Mouse (Mus musculus) neural tube, embryonic 13.5 days (tissue): ENCODE measurements around the gene Kctd21. TPM values are rescaled to one million over a fixed set of nuclear protein-coding genes. Genes with fewer than 3 reads are reported as not detected.

Source experiments
- ATAC-seq: fragments of 200-750 bp; cut with Nextera tagmentation; 2 replicates; pipeline ENCODE4 v1.8.0; 2017; ENCODE audit warnings: low read depth, mild to moderate bottlenecking, moderate TSS enrichment, moderate library complexity
- H3K27ac ChIP-seq: fragments of 300-500 bp; sonication (generic); replicated peaks from 2 replicates; pipeline ENCODE4 v1.5.1; 2015; ENCODE audit warnings: moderate library complexity, mild to moderate bottlenecking, inconsistent platforms
- H3K27me3 ChIP-seq: fragments of 300-500 bp; sonication (generic); 2 replicates; pipeline ENCODE4 v1.6.1; 2015; ENCODE audit warnings: mild to moderate bottlenecking, inconsistent platforms
- H3K36me3 ChIP-seq: fragments of 300-500 bp; sonication (generic); 2 replicates; pipeline ENCODE4 v1.6.1; 2015; ENCODE audit warnings: mild to moderate bottlenecking, inconsistent platforms
- H3K4me1 ChIP-seq: fragments of 300-500 bp; sonication (generic); replicated peaks from 2 replicates; pipeline ENCODE4 v1.6.1; 2015; ENCODE audit warnings: inconsistent platforms
- H3K4me2 ChIP-seq: fragments of 300-500 bp; sonication (generic); 2 replicates; pipeline ENCODE4 v1.6.1; 2015; ENCODE audit warnings: inconsistent platforms, mild to moderate bottlenecking, moderate library complexity
- H3K4me3 ChIP-seq: fragments of 300-500 bp; sonication (generic); 2 replicates; pipeline ENCODE4 v1.5.1; 2015; ENCODE audit warnings: mild to moderate bottlenecking, inconsistent platforms
- H3K9ac ChIP-seq: fragments of 300-500 bp; sonication (generic); 2 replicates; pipeline ENCODE4 v1.6.1; 2015; ENCODE audit warnings: moderate library complexity, mild to moderate bottlenecking, inconsistent platforms
- H3K9me3 ChIP-seq: fragments of 300-500 bp; sonication (generic); 2 replicates; pipeline ENCODE4 v1.6.1; 2016; ENCODE audit warnings: inconsistent platforms
- WGBS: fragments of 180-500 bp; shearing (Covaris S2); methylation state at CpG from one replicate; pipeline ENCODE4 v1.1.7; 2015; 5-methylcytosine and 5-hydroxymethylcytosine counted together
- polyA plus RNA-seq: library from polyadenylated mRNA; unstranded; fragments of >200 nt; fragmentation: Nextera tagmentation; extraction: Ambion mirVana; gene quantifications from 2 replicates; pipeline ENCODE4 v1.2.1, GENCODE M21; 2015

The Kctd21 gene
- polyA plus RNA-seq, 1 experiment from 2014 or later, result 9.0 TPM

DNA sequence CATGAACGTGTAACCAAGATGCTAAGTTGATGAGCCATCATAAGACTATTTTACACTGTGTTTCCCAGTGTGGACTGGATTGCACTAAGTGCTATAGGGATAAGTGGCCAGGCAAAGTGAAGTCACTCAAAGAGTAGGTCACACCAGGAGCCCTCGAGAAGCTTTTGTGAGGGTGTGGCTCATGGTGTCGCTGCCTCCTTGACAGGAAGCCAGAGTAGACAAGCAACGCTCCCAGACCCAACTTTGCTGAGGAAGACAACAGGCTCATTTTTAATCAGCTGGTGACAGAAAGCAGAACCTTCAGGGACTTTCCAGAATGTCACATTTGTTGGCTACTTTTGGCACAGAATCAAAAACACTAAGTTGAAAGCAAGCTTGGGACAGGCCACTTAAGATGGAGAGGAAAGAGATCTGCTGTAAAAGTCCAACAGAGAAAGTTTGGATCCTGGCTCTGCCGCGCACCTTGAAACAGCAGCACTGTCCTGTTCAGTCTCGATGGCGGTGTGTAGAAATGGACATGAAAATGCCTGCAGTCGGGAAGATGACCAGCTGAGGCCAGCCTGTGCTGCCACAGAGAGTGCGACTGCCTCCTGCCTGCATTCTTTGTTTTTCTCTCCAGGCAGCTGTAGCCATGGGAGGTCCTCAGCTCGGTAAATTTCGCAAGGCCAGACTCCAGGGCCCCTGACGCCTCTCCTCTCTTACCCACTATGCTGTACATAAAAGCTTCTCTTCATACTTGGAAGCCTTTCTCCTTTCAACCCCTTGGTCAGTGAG lies 23.1 kb downstream of the Kctd21 start:
- H3K4me3 ChIP-seq, result no peak overlapping the region
- no peaks in the 10 kb centered on the region; the same call in 1 of the 2 replicates for H3K4me1 ChIP-seq
- no peak overlapping the region for H3K4me2 ChIP-seq
- H3K9me3 ChIP-seq, result no peaks in the 10 kb centered on the region
- H3K9ac ChIP-seq, result no peak overlapping the region
- no peak overlapping the region for H3K27ac ChIP-seq
- no peak for ATAC-seq
- WGBS, result 44% methylated on average over 13 of the region's 13 CpGs
- no peaks in the 10 kb centered on the region for H3K36me3 ChIP-seq
- no peaks in the 10 kb centered on the region for H3K27me3 ChIP-seq

DNA sequence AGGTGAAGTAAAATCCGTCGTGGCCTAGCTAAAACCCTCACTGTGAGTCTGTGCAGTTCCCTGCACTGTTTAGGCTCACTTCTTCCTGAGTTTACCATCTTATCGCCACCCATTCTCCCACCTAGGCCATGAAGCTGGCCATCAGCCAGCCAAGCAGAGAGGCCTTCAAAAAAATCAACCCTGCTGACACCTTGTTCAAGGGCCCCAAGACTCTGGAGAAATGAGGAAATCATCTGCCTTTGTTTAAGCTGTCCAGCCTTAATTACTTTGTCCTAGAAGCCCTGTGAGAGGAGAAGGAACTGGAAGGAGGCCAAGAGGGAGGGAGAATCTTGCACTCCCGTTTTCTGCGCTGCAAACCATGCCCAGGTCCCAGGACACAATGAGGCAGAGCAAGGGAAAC lies 24.1 kb downstream of the Kctd21 start:
- no peaks in the 10 kb centered on the region; the same call in 1 of the 2 replicates for H3K4me1 ChIP-seq
- H3K9ac ChIP-seq, result no peak overlapping the region
- H3K4me3 ChIP-seq, result no peak overlapping the region
- no peak overlapping the region for H3K27ac ChIP-seq
- no peak for ATAC-seq
- H3K4me2 ChIP-seq, result no peak overlapping the region
- H3K36me3 ChIP-seq, result no peaks in the 10 kb centered on the region
- 83% methylated on average over 5 of the region's 5 CpGs for WGBS
- H3K27me3 ChIP-seq, result no peaks in the 10 kb centered on the region
- H3K9me3 ChIP-seq, result no peaks in the 10 kb centered on the region

DNA sequence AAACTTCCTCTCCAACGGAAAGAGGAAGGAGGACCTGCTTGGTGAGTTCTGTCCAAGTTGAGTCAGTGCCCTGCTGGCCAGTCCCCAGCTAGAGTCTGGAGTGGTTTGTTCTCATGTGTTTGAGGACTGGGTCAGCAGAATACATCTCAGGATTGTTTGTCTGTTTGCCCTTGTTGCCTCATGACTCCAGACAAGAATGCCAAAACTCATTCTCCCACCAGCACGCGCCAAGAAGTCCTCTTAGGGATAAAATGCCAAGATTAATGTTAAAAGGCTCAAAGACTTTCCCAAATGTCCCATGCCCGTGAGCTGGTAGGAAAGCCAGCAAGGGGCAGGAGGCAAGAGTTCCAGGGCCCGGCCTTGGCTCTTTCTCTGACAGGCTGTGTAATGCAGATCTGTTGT lies 24.7 kb downstream of the Kctd21 start:
- Histone ChIP-seq H3K27me3 (no peaks in the 10 kb centered on the region), H3K27ac (no peak overlapping the region), H3K4me2 (no peak overlapping the region), H3K36me3 (no peaks in the 10 kb centered on the region), H3K9ac (no peak overlapping the region), H3K4me3 (no peak overlapping the region), H3K4me1 (no peaks in the 10 kb centered on the region; the same call in 1 of the 2 replicates), H3K9me3 (no peaks in the 10 kb centered on the region)
- WGBS, result 75% methylated on average over 5 of the region's 5 CpGs
- no peak for ATAC-seq

DNA sequence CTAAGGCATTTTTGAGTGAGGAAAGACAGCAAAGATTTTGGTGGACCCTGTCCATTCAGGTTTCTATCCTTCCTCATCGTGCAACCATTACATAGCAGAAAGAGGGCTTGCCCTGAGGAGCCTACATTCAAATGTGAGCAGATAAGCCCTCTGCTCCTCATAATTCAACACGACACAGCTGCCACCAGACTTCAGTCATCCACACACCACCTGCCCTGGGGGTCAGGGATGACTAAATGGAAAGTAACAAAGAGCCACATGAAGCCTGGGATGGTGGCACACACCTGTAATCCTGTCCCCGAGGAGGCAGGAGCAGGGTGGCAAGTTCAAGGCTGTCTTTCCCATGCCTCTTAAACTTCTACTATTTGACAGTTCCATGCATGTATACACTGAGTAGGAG lies 25.7 kb downstream of the Kctd21 start:
- no peak overlapping the region for H3K9ac ChIP-seq
- H3K27me3 ChIP-seq, result no peaks in the 10 kb centered on the region
- H3K4me1 ChIP-seq, result no peaks in the 10 kb centered on the region; the same call in 1 of the 2 replicates
- WGBS, result 77% methylated on average over 3 of the region's 3 CpGs
- H3K9me3 ChIP-seq, result no peaks in the 10 kb centered on the region
- H3K4me2 ChIP-seq, result no peak overlapping the region
- no peak overlapping the region for H3K27ac ChIP-seq
- no peak for ATAC-seq
- no peaks in the 10 kb centered on the region for H3K36me3 ChIP-seq
- no peak overlapping the region for H3K4me3 ChIP-seq

DNA sequence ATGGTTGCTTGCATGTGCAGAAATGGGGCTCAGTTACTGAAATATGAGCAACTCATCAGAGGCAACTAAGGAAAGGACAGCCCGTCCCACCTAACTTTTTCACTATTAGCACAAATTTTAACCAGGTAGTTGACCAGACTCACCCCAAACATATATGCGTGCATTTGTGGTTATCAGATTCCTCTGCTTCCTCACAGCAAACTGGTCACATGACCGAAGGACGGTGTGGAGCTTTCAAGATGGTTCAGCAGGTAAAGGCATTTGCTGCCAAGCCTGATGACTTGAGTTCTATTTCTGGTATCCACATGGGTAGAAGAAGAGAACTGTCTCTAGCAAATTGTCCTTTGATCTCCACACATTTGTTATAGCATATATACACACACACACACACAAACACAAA lies 26.2 kb downstream of the Kctd21 start:
- Histone ChIP-seq H3K4me2 (no peak overlapping the region), H3K9ac (no peak overlapping the region), H3K36me3 (no peaks in the 10 kb centered on the region), H3K4me1 (no peaks in the 10 kb centered on the region; the same call in 1 of the 2 replicates), H3K4me3 (no peak overlapping the region), H3K9me3 (no peaks in the 10 kb centered on the region), H3K27ac (no peak overlapping the region), H3K27me3 (no peaks in the 10 kb centered on the region)
- 93% methylated on average over 4 of the region's 4 CpGs for WGBS
- ATAC-seq, result no peak

DNA sequence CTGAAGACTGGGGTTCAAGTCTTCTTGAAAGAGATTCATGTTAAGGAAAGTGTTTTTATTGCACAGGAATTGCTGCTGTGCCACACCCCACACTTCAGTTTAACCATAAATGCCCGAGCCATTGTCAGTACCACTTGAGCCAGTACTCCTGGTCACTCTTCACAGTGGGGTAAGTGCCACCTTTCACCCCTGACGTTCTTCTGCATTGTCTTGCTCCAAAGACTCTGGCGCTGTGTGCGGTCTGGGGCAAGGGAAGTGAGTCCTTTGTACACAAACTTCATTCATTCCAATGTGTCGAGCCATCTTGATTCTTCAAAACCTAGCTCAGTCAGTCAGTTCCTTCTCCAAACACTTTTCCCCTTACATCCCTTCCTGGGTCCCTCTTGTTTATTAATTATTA lies 28.0 kb downstream of the Kctd21 start:
- WGBS, result 51% methylated on average over 5 of the region's 5 CpGs
- Histone ChIP-seq H3K4me2 (no peak overlapping the region), H3K9ac (no peak overlapping the region), H3K27ac (no peak overlapping the region), H3K9me3 (no peaks in the 10 kb centered on the region), H3K4me1 (no peaks in the 10 kb centered on the region; the same call in 1 of the 2 replicates), H3K4me3 (no peak overlapping the region), H3K36me3 (no peaks in the 10 kb centered on the region), H3K27me3 (no peaks in the 10 kb centered on the region)
- ATAC-seq, result no peak

DNA sequence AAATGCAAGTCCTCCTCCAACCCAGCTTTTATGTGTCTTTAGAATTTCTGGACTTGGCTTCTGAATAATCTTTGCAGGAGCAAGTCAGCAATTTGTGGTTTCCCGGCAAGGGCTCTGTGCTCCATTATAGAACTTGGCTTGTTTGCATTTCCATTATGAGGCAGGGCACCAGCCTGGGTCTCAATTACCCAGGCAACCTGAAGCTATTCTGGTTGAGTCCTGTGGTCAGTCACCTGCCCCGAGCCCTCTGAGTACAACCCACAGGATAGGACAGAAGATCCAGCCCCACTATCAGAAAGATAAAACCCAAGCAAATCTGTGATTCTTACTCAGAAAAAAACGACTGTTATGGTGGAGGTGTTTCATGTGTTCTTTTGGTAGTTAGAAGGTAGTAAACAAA lies 28.8 kb downstream of the Kctd21 start:
- Histone ChIP-seq H3K27me3 (no peaks in the 10 kb centered on the region), H3K9me3 (no peaks in the 10 kb centered on the region), H3K27ac (no peak overlapping the region), H3K4me1 (no peaks in the 10 kb centered on the region), H3K4me2 (no peak overlapping the region), H3K36me3 (no peaks in the 10 kb centered on the region), H3K4me3 (no peak overlapping the region), H3K9ac (no peak overlapping the region)
- 48% methylated on average over 3 of the region's 3 CpGs for WGBS
- no peak for ATAC-seq

DNA sequence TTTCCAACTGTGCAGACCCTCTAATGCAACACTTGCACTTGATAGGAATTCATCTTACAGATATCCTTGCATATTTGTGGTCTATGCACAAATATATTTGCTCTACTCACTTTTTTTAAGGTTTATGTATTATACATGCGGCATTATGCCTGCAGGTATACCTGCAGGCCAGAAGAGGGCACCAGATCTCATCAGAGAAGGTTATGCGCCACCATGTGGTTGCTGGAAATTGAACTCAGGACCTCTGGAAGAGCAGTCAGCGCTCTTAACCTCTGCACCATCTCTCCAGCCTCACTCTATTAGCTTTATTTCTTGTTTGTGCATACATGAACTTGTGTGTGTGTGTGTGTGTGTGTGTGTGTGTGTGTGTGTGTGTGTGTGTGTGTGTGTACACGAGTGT lies 29.3 kb downstream of the Kctd21 start:
- H3K4me3 ChIP-seq, result no peak overlapping the region
- H3K9me3 ChIP-seq, result no peaks in the 10 kb centered on the region
- WGBS, result 27% methylated on average over 4 of the region's 4 CpGs
- no peak overlapping the region for H3K9ac ChIP-seq
- H3K4me2 ChIP-seq, result no peak overlapping the region
- H3K27me3 ChIP-seq, result no peaks in the 10 kb centered on the region
- no peak for ATAC-seq
- no peak overlapping the region for H3K27ac ChIP-seq
- no peaks in the 10 kb centered on the region for H3K4me1 ChIP-seq
- H3K36me3 ChIP-seq, result no peaks in the 10 kb centered on the region

DNA sequence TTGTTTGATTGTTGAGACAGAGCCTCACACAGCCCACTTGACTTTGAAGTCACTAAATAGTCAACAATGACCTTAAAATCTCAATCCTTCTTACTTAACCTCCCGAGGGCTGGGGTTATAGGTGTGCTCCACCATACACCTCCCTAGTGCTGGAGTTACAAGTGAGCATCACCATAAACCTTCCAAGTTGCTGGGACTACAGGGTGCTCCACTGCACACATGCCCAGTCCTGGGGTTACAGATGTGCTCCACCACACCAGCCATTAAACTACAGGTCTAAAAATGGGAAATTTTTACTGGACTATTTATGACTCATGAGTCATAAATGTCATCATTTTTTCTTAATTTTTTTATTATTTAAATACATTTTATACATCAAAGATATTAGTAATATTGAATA lies 33.8 kb downstream of the Kctd21 start:
- no peak for ATAC-seq
- Histone ChIP-seq H3K27ac (no peak overlapping the region), H3K27me3 (no peaks in the 10 kb centered on the region), H3K4me1 (peaks cover 2% of the 10 kb centered on the region), H3K36me3 (no peaks in the 10 kb centered on the region), H3K9ac (no peak overlapping the region), H3K4me2 (no peak overlapping the region), H3K4me3 (no peak overlapping the region), H3K9me3 (no peaks in the 10 kb centered on the region; the same call in 1 of the 2 replicates)
- WGBS, result 76% methylated on average over 1 of the region's 1 CpGs

DNA sequence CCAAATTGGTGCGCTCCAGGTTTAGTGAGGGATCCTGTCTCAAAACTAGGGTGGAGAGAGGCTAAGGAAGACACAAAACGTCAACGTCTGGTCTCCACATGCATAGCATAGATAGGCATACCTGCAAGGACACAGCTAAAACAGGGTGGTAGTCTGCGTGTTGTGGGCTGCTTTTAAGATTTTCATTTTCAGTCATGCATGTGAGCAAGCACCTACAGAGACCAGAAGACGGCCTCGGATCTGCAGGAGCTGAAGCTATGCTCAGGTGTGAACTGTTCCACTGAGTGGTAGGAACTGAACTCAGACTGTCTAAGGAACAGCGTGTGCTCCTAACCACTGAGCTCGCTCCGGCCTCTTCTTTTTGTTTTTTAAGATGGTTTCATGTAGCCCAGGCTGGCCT lies 43.0 kb downstream of the Kctd21 start:
- Histone ChIP-seq H3K4me2 (no peak overlapping the region), H3K4me3 (no peak overlapping the region), H3K36me3 (peaks cover 45% of the 10 kb centered on the region), H3K27me3 (no peaks in the 10 kb centered on the region), H3K9ac (no peak overlapping the region), H3K9me3 (no peaks in the 10 kb centered on the region), H3K27ac (no peak overlapping the region), H3K4me1 (peaks cover 14% of the 10 kb centered on the region)
- no peak for ATAC-seq
- 95% methylated on average over 9 of the region's 9 CpGs for WGBS

DNA sequence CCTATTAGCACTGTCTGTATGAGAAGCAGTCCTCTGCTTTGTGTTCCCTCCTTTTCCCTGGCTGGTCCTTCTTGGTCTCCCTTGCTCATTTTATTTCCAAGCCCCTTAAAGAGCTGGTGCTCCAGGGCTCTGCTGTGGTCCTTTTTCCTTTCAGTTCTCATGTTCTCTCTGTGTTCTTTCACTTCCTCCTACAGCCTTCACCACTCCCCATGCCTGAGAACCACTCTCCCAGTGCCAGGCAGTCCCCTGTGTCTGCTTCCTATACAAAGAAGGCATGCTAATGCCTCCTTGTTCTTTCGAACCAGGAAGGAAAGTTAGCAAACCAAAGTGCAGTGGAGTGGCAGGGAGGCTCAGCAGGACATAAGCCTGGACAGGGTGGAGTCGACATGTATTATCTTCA lies 43.8 kb downstream of the Kctd21 start:
- H3K4me1 ChIP-seq, result peaks cover 12% of the 10 kb centered on the region
- no peak for ATAC-seq
- no peaks in the 10 kb centered on the region for H3K9me3 ChIP-seq
- H3K4me2 ChIP-seq, result no peak overlapping the region
- no peaks in the 10 kb centered on the region for H3K27me3 ChIP-seq
- no peak overlapping the region for H3K9ac ChIP-seq
- H3K36me3 ChIP-seq, result peaks cover 45% of the 10 kb centered on the region
- 80% methylated on average over 2 of the region's 2 CpGs for WGBS
- no peak overlapping the region for H3K4me3 ChIP-seq
- H3K27ac ChIP-seq, result no peak overlapping the region

DNA sequence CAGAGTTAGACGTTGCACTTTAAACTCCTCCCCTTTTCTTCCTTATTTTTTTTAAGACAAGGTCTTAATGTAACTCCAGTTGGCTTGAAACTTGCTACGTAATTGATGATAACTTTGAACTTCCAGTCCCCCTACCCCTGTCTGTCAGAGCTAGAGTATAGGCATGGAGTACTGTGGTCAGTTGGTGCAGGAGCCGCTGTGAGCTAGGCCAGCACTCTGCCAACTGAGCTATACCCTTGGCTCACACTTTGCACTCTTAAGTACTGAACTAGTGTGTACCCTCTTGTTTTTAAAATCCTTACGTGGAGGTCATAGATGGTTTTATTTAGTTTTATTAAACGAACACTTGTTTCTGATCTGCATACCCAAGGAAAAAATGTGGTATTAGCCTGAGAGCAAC lies 47.2 kb downstream of the Kctd21 start:
- Histone ChIP-seq H3K4me2 (no peak overlapping the region), H3K9ac (no peak overlapping the region), H3K27ac (no peak overlapping the region), H3K4me1 (no peaks in the 10 kb centered on the region), H3K27me3 (no peaks in the 10 kb centered on the region), H3K9me3 (no peaks in the 10 kb centered on the region), H3K36me3 (peaks cover 78% of the 10 kb centered on the region), H3K4me3 (no peak overlapping the region)
- 92% methylated on average over 5 of the region's 5 CpGs for WGBS
- ATAC-seq, result no peak

DNA sequence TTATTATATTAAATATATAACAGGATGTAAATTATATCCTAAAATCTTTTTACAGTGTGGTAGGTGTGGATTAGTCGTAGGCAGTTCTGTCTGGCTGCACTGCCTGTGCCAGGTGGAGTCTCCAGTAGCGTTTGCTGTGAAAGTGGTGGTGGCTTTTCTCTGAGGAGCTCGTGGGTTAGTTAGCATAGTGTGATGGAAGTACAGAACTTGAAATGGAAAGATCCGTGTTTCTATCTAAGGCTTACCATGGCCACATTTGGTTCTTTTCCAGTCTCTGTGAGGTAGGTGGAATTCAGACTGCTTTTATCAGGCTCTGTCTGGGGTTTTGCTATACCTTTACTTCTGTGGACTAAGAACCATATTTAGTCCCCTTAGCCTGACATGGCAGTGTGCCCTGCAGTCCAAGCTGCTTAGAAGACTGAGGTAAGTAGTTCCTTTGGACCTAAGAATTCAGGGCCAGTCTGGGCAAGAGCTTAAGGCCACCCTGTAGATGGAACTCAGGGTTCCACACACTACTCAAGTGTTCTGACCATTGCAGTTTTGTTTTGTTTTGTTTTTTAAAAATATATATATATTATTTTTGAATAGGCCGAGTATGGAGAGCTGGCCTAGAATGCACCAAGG lies 48.5 kb downstream of the Kctd21 start:
- H3K4me1 ChIP-seq, result no peaks in the 10 kb centered on the region
- no peaks in the 10 kb centered on the region for H3K9me3 ChIP-seq
- WGBS, result 97% methylated on average over 5 of the region's 5 CpGs
- no peaks in the 10 kb centered on the region for H3K27me3 ChIP-seq
- no peak overlapping the region for H3K4me2 ChIP-seq
- no peak overlapping the region for H3K27ac ChIP-seq
- ATAC-seq, result no peak
- peaks cover 80% of the 10 kb centered on the region for H3K36me3 ChIP-seq
- no peak overlapping the region for H3K9ac ChIP-seq
- H3K4me3 ChIP-seq, result no peak overlapping the region
